In the genomic region with DNA sequence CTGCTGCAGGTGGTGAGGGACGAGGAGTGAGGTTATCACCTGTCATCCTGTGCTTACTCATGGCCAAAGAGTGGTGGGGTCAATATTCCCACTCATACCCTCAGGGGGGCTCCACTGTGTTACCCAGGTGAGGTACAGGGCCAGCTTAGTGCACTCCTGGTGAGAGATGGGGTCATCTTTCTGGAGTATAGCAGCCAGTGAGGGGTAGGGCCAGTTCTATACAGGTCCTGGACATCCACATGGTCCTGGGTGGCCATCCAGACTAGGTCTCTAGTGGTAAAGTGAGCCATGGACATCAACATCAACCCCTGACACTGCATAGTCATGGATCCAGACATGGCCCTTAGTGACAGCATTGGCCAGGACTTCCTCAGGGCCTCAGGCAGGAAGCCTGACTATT, we compare ENCODE assay signal across 22 mouse cellular contexts.
DNase-seq lines count a peak whose midpoint lies in the region; ATAC-seq and TF ChIP-seq lines count a peak whose summit lies in the region.
"Had no signal": no experiment of that assay in that cellular context is flagged by ENCODE, and none has a peak within 500 bp of the region (broad histone marks: within the 10 kb centered on the region; RNA-seq: fewer than 3 reads in every experiment).

No protein-coding gene starts in this region.

- no peak overlapping the region for H3K27ac ChIP-seq in forebrain, embryonic 12.5 days
- H3K27ac ChIP-seq in forebrain, postnatal 0 days (ENCODE audit: low read depth, low read length): no peak overlapping the region
- H3K27ac ChIP-seq in hindbrain, embryonic 14.5 days: no peak overlapping the region
- H3K27ac ChIP-seq in hindbrain, embryonic 16.5 days (ENCODE audit: low read depth, low read length): no peak overlapping the region
- no peak overlapping the region for H3K27ac ChIP-seq in limb, embryonic 12.5 days
- no peak overlapping the region for H3K27ac ChIP-seq in limb, embryonic 10.5 days
- H3K27ac ChIP-seq in midbrain, postnatal 0 days (ENCODE audit: low read depth, low read length): no peak overlapping the region
- H3K27ac ChIP-seq in midbrain, embryonic 11.5 days (ENCODE audit: low read depth, low read length): no peak overlapping the region
- H3K27ac ChIP-seq: embryonic facial prominence, embryonic 15.5 days; gastrocnemius, adult 2 months; heart, embryonic 13.5 days; hindbrain, embryonic 15.5 days; intestine, embryonic 15.5 days had no signal

- no peaks in the 10 kb centered on the region for H3K36me3 ChIP-seq in forebrain, embryonic 12.5 days (replicated peaks)
- no peaks in the 10 kb centered on the region for H3K36me3 ChIP-seq in forebrain, postnatal 0 days (ENCODE audit: insufficient read depth)
- no peaks in the 10 kb centered on the region for H3K36me3 ChIP-seq in hindbrain, embryonic 14.5 days (replicated peaks; ENCODE audit: control insufficient read depth, insufficient read depth)
- H3K36me3 ChIP-seq in hindbrain, embryonic 16.5 days (ENCODE audit: control insufficient read depth, insufficient read depth, low read length): no peaks in the 10 kb centered on the region
- no peaks in the 10 kb centered on the region for H3K36me3 ChIP-seq in limb, embryonic 12.5 days
- H3K36me3 ChIP-seq in limb, embryonic 10.5 days: no peaks in the 10 kb centered on the region
- no peaks in the 10 kb centered on the region for H3K36me3 ChIP-seq in midbrain, postnatal 0 days (ENCODE audit: insufficient read depth, low read length)
- no peaks in the 10 kb centered on the region for H3K36me3 ChIP-seq in midbrain, embryonic 11.5 days (ENCODE audit: control insufficient read depth, insufficient read depth, low read length)
- H3K36me3 ChIP-seq: embryonic facial prominence, embryonic 15.5 days; heart, embryonic 13.5 days; hindbrain, embryonic 15.5 days; intestine, embryonic 15.5 days had no signal

- 0 out of 2 replicates have a peak, but pooled peaks have one; percentile 14 for ATAC-seq in forebrain, embryonic 12.5 days (ENCODE audit: low FRiP score)
- ATAC-seq in forebrain, postnatal 0 days: no peak
- 0 out of 2 replicates have a peak, but pooled peaks have one; percentile 53 for ATAC-seq in hindbrain, embryonic 14.5 days (ENCODE audit: low FRiP score)
- ATAC-seq in hindbrain, embryonic 16.5 days: no peak
- ATAC-seq in limb, embryonic 12.5 days (ENCODE audit: insufficient number of reproducible peaks, insufficient read depth, low FRiP score, low TSS enrichment, low read depth): peak; percentile 52; the same call in 1 of the 2 replicates
- peak; percentile 31; the same call in 1 of the 2 replicates for ATAC-seq in midbrain, postnatal 0 days (ENCODE audit: low FRiP score)
- no peak for ATAC-seq in midbrain, embryonic 11.5 days (ENCODE audit: low FRiP score)
- ATAC-seq: intestine, embryonic 15.5 days had no signal

- no peak overlapping the region for H3K4me3 ChIP-seq in forebrain, embryonic 12.5 days (replicated peaks)
- no peak overlapping the region for H3K4me3 ChIP-seq in forebrain, postnatal 0 days (ENCODE audit: low read depth, low read length)
- H3K4me3 ChIP-seq in hindbrain, embryonic 14.5 days (replicated peaks; ENCODE audit: low read length): no peak overlapping the region
- H3K4me3 ChIP-seq in hindbrain, embryonic 16.5 days (ENCODE audit: low read length): no peak overlapping the region
- H3K4me3 ChIP-seq in limb, embryonic 12.5 days (replicated peaks): no peak overlapping the region
- H3K4me3 ChIP-seq in limb, embryonic 10.5 days: no peak overlapping the region
- no peak overlapping the region for H3K4me3 ChIP-seq in midbrain, postnatal 0 days (ENCODE audit: low read depth, low read length)
- no peak overlapping the region for H3K4me3 ChIP-seq in midbrain, embryonic 11.5 days (ENCODE audit: low read depth, low read length)
- H3K4me3 ChIP-seq: embryonic facial prominence, embryonic 15.5 days; erythroblast, embryonic 14.5 days; gastrocnemius, adult 2 months; heart, embryonic 13.5 days; hindbrain, embryonic 15.5 days; intestine, embryonic 15.5 days had no signal

- WGBS in forebrain, embryonic 12.5 days: 90% methylated on average over 1 of the region's 1 CpGs
- WGBS in forebrain, postnatal 0 days: 92% methylated on average over 1 of the region's 1 CpGs
- WGBS in hindbrain, embryonic 14.5 days: 89% methylated on average over 1 of the region's 1 CpGs
- WGBS in hindbrain, embryonic 16.5 days: 89% methylated on average over 1 of the region's 1 CpGs
- 72% methylated on average over 1 of the region's 1 CpGs for WGBS in limb, embryonic 12.5 days
- 85% methylated on average over 1 of the region's 1 CpGs for WGBS in limb, embryonic 10.5 days
- WGBS in midbrain, postnatal 0 days: 73% methylated on average over 1 of the region's 1 CpGs
- 75% methylated on average over 1 of the region's 1 CpGs for WGBS in midbrain, embryonic 11.5 days

- DNase-seq in forebrain, postnatal 0 days: no peak
- DNase-seq in hindbrain, embryonic 14.5 days (ENCODE audit: low spot score): no peak
- no peak for DNase-seq in limb, embryonic 10.5 days (ENCODE audit: low spot score)
- DNase-seq in midbrain, postnatal 0 days (ENCODE audit: low spot score): no peak
- no peak for DNase-seq in midbrain, embryonic 11.5 days (ENCODE audit: low spot score, missing footprints)
- DNase-seq: adrenal gland, postnatal 10 days; cerebellum, adult 11 months; cerebellum, adult 8-10 months; cerebellum, postnatal 14 days; embryo, embryonic 11 days; gastrocnemius, adult 2 months; gastrocnemius, postnatal 36 days; heart, adult 11 months; heart, postnatal 36 days had no signal

- H3K4me1 ChIP-seq in forebrain, embryonic 12.5 days: no peaks in the 10 kb centered on the region
- H3K4me1 ChIP-seq in forebrain, postnatal 0 days (ENCODE audit: insufficient read depth): no peaks in the 10 kb centered on the region
- no peaks in the 10 kb centered on the region for H3K4me1 ChIP-seq in hindbrain, embryonic 14.5 days (replicated peaks; ENCODE audit: control insufficient read depth, insufficient read depth, low read length)
- H3K4me1 ChIP-seq in hindbrain, embryonic 16.5 days (ENCODE audit: control insufficient read depth, insufficient read depth, low read depth, low read length): no peaks in the 10 kb centered on the region
- H3K4me1 ChIP-seq in limb, embryonic 12.5 days (replicated peaks): no peaks in the 10 kb centered on the region
- H3K4me1 ChIP-seq in limb, embryonic 10.5 days: no peaks in the 10 kb centered on the region
- no peaks in the 10 kb centered on the region for H3K4me1 ChIP-seq in midbrain, postnatal 0 days (ENCODE audit: insufficient read depth, low read length)
- H3K4me1 ChIP-seq in midbrain, embryonic 11.5 days (ENCODE audit: control insufficient read depth, insufficient read depth, low read length): no peaks in the 10 kb centered on the region
- H3K4me1 ChIP-seq: embryonic facial prominence, embryonic 15.5 days; heart, embryonic 13.5 days; hindbrain, embryonic 15.5 days; intestine, embryonic 15.5 days had no signal

- H3K9me3 ChIP-seq in forebrain, embryonic 12.5 days: no peaks in the 10 kb centered on the region
- no peaks in the 10 kb centered on the region for H3K9me3 ChIP-seq in forebrain, postnatal 0 days (ENCODE audit: low read length)
- no peaks in the 10 kb centered on the region for H3K9me3 ChIP-seq in hindbrain, embryonic 14.5 days (ENCODE audit: control insufficient read depth, low read length)
- H3K9me3 ChIP-seq in hindbrain, embryonic 16.5 days (ENCODE audit: control insufficient read depth, low read length): no peaks in the 10 kb centered on the region
- H3K9me3 ChIP-seq in limb, embryonic 12.5 days: no peaks in the 10 kb centered on the region
- no peaks in the 10 kb centered on the region for H3K9me3 ChIP-seq in limb, embryonic 10.5 days (replicated peaks)
- no peaks in the 10 kb centered on the region for H3K9me3 ChIP-seq in midbrain, postnatal 0 days (ENCODE audit: low read length)
- no peaks in the 10 kb centered on the region for H3K9me3 ChIP-seq in midbrain, embryonic 11.5 days (ENCODE audit: control insufficient read depth, low read length)
- H3K9me3 ChIP-seq: embryonic facial prominence, embryonic 15.5 days; heart, embryonic 13.5 days; hindbrain, embryonic 15.5 days; intestine, embryonic 15.5 days had no signal

- no peak overlapping the region for H3K4me2 ChIP-seq in forebrain, embryonic 12.5 days
- no peak overlapping the region for H3K4me2 ChIP-seq in forebrain, postnatal 0 days (ENCODE audit: low read depth)
- no peak overlapping the region for H3K4me2 ChIP-seq in hindbrain, embryonic 14.5 days (replicated peaks)
- no peak overlapping the region for H3K4me2 ChIP-seq in hindbrain, embryonic 16.5 days (ENCODE audit: low read length)
- H3K4me2 ChIP-seq in limb, embryonic 12.5 days: no peak overlapping the region
- H3K4me2 ChIP-seq in midbrain, postnatal 0 days (ENCODE audit: low read depth, low read length, poor library complexity, severe bottlenecking): no peak overlapping the region
- no peak overlapping the region for H3K4me2 ChIP-seq in midbrain, embryonic 11.5 days
- H3K4me2 ChIP-seq: embryonic facial prominence, embryonic 15.5 days; heart, embryonic 13.5 days; hindbrain, embryonic 15.5 days; intestine, embryonic 15.5 days had no signal

- no peak for TF ChIP-seq CTCF in forebrain, postnatal 0 days (IDR thresholded peaks at IDR 0.05; ENCODE audit: low read depth)
- no peak for TF ChIP-seq CTCF in midbrain, postnatal 0 days (IDR thresholded peaks at IDR 0.05)

- H3K9ac ChIP-seq in forebrain, embryonic 12.5 days: no peak overlapping the region
- no peak overlapping the region for H3K9ac ChIP-seq in forebrain, postnatal 0 days
- H3K9ac ChIP-seq in hindbrain, embryonic 14.5 days: no peak overlapping the region
- H3K9ac ChIP-seq in hindbrain, embryonic 16.5 days (ENCODE audit: low read depth, low read length): no peak overlapping the region
- H3K9ac ChIP-seq in limb, embryonic 12.5 days (replicated peaks): no peak overlapping the region
- no peak overlapping the region for H3K9ac ChIP-seq in midbrain, postnatal 0 days (replicated peaks; ENCODE audit: low read length, poor library complexity, severe bottlenecking)
- H3K9ac ChIP-seq in midbrain, embryonic 11.5 days (ENCODE audit: low read length): no peak overlapping the region
- H3K9ac ChIP-seq: embryonic facial prominence, embryonic 15.5 days; heart, embryonic 13.5 days; hindbrain, embryonic 15.5 days; intestine, embryonic 15.5 days had no signal

- no peaks in the 10 kb centered on the region for H3K27me3 ChIP-seq in forebrain, embryonic 12.5 days
- no peaks in the 10 kb centered on the region for H3K27me3 ChIP-seq in forebrain, postnatal 0 days (ENCODE audit: insufficient read depth, low read length)
- H3K27me3 ChIP-seq in hindbrain, embryonic 14.5 days (ENCODE audit: control insufficient read depth, insufficient read depth, low read length): no peaks in the 10 kb centered on the region
- no peaks in the 10 kb centered on the region for H3K27me3 ChIP-seq in hindbrain, embryonic 16.5 days (replicated peaks; ENCODE audit: control insufficient read depth, insufficient read depth, low read length)
- H3K27me3 ChIP-seq in limb, embryonic 12.5 days: no peaks in the 10 kb centered on the region
- no peaks in the 10 kb centered on the region for H3K27me3 ChIP-seq in limb, embryonic 10.5 days (ENCODE audit: low read depth, poor library complexity, severe bottlenecking)
- H3K27me3 ChIP-seq in midbrain, postnatal 0 days (ENCODE audit: insufficient read depth, low read length): no peaks in the 10 kb centered on the region
- no peaks in the 10 kb centered on the region for H3K27me3 ChIP-seq in midbrain, embryonic 11.5 days (ENCODE audit: control insufficient read depth, insufficient read depth, low read length)
- H3K27me3 ChIP-seq: embryonic facial prominence, embryonic 15.5 days; heart, embryonic 13.5 days; hindbrain, embryonic 15.5 days; intestine, embryonic 15.5 days had no signal

Comparison
In these comparisons a context has a peak if more than half of its experiments do, and no peak if none do; other contexts are left out.
1. ATAC-seq: peak in forebrain, embryonic 12.5 days (single experiment), hindbrain, embryonic 14.5 days (single experiment), limb, embryonic 12.5 days (single experiment) and midbrain, postnatal 0 days (single experiment); none in forebrain, postnatal 0 days (single experiment), hindbrain, embryonic 16.5 days (single experiment) and midbrain, embryonic 11.5 days (single experiment).